Mouse (Mus musculus) megakaryocyte, embryonic 14.5 days (primary cell): ENCODE measurements at regions not wholly inside any gene's neighbourhood (a gene's known extent, or its start where the extent isn't known, plus 50 kb on each side); places are given as distances from the start of the nearest gene placed in this dataset.

ENCODE experiments used
- FLI1 ChIP-seq: IDR thresholded peaks from 2 replicates; pipeline ENCODE4 v1.6.1; 2012; ENCODE audit warnings: low read length, inconsistent platforms, mixed read lengths
- GATA1 ChIP-seq: IDR thresholded peaks from 3 replicates; pipeline ENCODE4 v1.6.1; 2012; ENCODE audit warnings: mixed read lengths, low read length, inconsistent platforms, borderline replicate concordance

- TF ChIP-seq FLI1 (no peak), GATA1 (no peak)
Observed at GRCm38 (mm10) chr6:143386597-143387450, 219.8 kb downstream of the Etnk1 start.
